Mouse (Mus musculus): Measurements from ENCODE around the gene Mbd3l1. TPM values are rescaled to one million over a fixed set of nuclear protein-coding genes. Genes with fewer than 3 reads are reported as not detected.

The Mbd3l1 gene
- polyA plus RNA-seq (2015; fragmentation: Nextera tagmentation; extraction: Ambion mirVana): not detected in 2 replicates

GRCm38 (mm10) chr9:18478168-18478567 lies at the start of gene Mbd3l1, which contains the start of gene Zfp558:
Mbd3l1 (plus strand) TSS chr9:18478359.
Zfp558 (minus strand) TSS chr9:18478268.
- H3K4me3 ChIP-seq: no peak within 1 kb of the TSS
- H3K27ac ChIP-seq: no peak within 1 kb of the TSS
- H3K9ac ChIP-seq: no peak within 1 kb of the TSS
- WGBS: 68% methylated on average over 3 of the region's 3 CpGs
- H3K36me3 ChIP-seq: no peaks in the 10 kb centered on the region
- no peaks in the 10 kb centered on the region for H3K27me3 ChIP-seq
- H3K4me2 ChIP-seq: no peak within 1 kb of the TSS
- no peak for ATAC-seq (replicated peaks; ENCODE audit: insufficient number of reproducible peaks, insufficient read depth, low FRiP score, low read depth)
- H3K4me1 ChIP-seq (replicated peaks): no peaks in the 10 kb centered on the region; the same call in 1 of the 2 replicates
- H3K9me3 ChIP-seq (replicated peaks): no peaks in the 10 kb centered on the region

- Histone ChIP-seq H3K4me1 (replicated peaks) (no peaks in the 10 kb centered on the region), H3K27me3 (no peaks in the 10 kb centered on the region), H3K9ac (no peak within 1 kb of the TSS), H3K27ac (no peak within 1 kb of the TSS), H3K4me2 (no peak within 1 kb of the TSS), H3K9me3 (replicated peaks) (no peaks in the 10 kb centered on the region), H3K4me3 (no peak within 1 kb of the TSS), H3K36me3 (no peaks in the 10 kb centered on the region)
- no peak for ATAC-seq (replicated peaks; ENCODE audit: insufficient number of reproducible peaks, insufficient read depth, low FRiP score, low read depth)
Observed at GRCm38 (mm10) chr9:18430354-18430753, 47.8 kb upstream of the Mbd3l1 start, which contains the start of gene Mbd3l2. Mbd3l2 (plus strand) TSS chr9:18430654.

- no peaks in the 10 kb centered on the region for H3K36me3 ChIP-seq
- no peak overlapping the region for H3K4me2 ChIP-seq
- ATAC-seq (replicated peaks; ENCODE audit: insufficient number of reproducible peaks, insufficient read depth, low FRiP score, low read depth): no peak
- H3K9ac ChIP-seq: no peak overlapping the region
- no peak overlapping the region for H3K4me3 ChIP-seq
- H3K27ac ChIP-seq: no peak overlapping the region
- H3K27me3 ChIP-seq: no peaks in the 10 kb centered on the region
- H3K4me1 ChIP-seq (replicated peaks): no peaks in the 10 kb centered on the region
- 54% methylated on average over 10 of the region's 10 CpGs for WGBS
- H3K9me3 ChIP-seq (replicated peaks): no peaks in the 10 kb centered on the region
Observed at GRCm38 (mm10) chr9:18431687-18432086, 46.5 kb upstream of the Mbd3l1 start.

- Histone ChIP-seq H3K36me3 (peaks cover 35% of the 10 kb centered on the region), H3K9ac (no peak overlapping the region), H3K4me2 (no peak overlapping the region), H3K9me3 (replicated peaks) (no peaks in the 10 kb centered on the region; the same call in 1 of the 2 replicates), H3K4me3 (no peak overlapping the region), H3K4me1 (replicated peaks) (no peaks in the 10 kb centered on the region), H3K27me3 (no peaks in the 10 kb centered on the region), H3K27ac (no peak overlapping the region)
- no peak for ATAC-seq (replicated peaks; ENCODE audit: insufficient number of reproducible peaks, insufficient read depth, low FRiP score, low read depth)
- WGBS: 81% methylated on average over 4 of the region's 4 CpGs
Observed at GRCm38 (mm10) chr9:18456520-18456919, 21.6 kb upstream of the Mbd3l1 start.

GRCm38 (mm10) chr9:18467350-18467749 lies 10.8 kb upstream of the Mbd3l1 start:
- Histone ChIP-seq H3K9ac (no peak overlapping the region), H3K27ac (no peak overlapping the region), H3K9me3 (replicated peaks) (no peaks in the 10 kb centered on the region), H3K36me3 (peaks cover 4% of the 10 kb centered on the region; the same call in 1 of the 2 replicates), H3K27me3 (no peaks in the 10 kb centered on the region), H3K4me2 (no peak overlapping the region), H3K4me1 (replicated peaks) (no peaks in the 10 kb centered on the region), H3K4me3 (no peak overlapping the region)
- WGBS: 74% methylated on average over 3 of the region's 3 CpGs
- ATAC-seq (replicated peaks; ENCODE audit: insufficient number of reproducible peaks, insufficient read depth, low FRiP score, low read depth): no peak

- no peak for ATAC-seq (replicated peaks; ENCODE audit: insufficient number of reproducible peaks, insufficient read depth, low FRiP score, low read depth)
- no peak overlapping the region for H3K4me3 ChIP-seq
- no peaks in the 10 kb centered on the region for H3K27me3 ChIP-seq
- peaks cover 4% of the 10 kb centered on the region; the same call in 1 of the 2 replicates for H3K36me3 ChIP-seq
- no peak overlapping the region for H3K27ac ChIP-seq
- 83% methylated on average over 3 of the region's 3 CpGs for WGBS
- no peaks in the 10 kb centered on the region for H3K9me3 ChIP-seq (replicated peaks)
- H3K9ac ChIP-seq: no peak overlapping the region
- no peak overlapping the region for H3K4me2 ChIP-seq
- peaks cover 4% of the 10 kb centered on the region for H3K4me1 ChIP-seq (replicated peaks)
Observed at GRCm38 (mm10) chr9:18468005-18468404, 10.2 kb upstream of the Mbd3l1 start.

GRCm38 (mm10) chr9:18473324-18474128 lies 4.6 kb upstream of the Mbd3l1 start:
- H3K36me3 ChIP-seq: 0 out of 2 replicates have a peak, but pooled peaks cover under 1% of the 10 kb centered on the region
- peak; percentile 89 for ATAC-seq (replicated peaks; ENCODE audit: insufficient number of reproducible peaks, insufficient read depth, low FRiP score, low read depth)
- H3K27ac ChIP-seq: peak overlapping the region; percentile 86
- H3K9me3 ChIP-seq (replicated peaks): no peaks in the 10 kb centered on the region
- peaks cover 4% of the 10 kb centered on the region for H3K4me1 ChIP-seq (replicated peaks)
- H3K9ac ChIP-seq: peak overlapping the region; percentile 66
- H3K27me3 ChIP-seq: no peaks in the 10 kb centered on the region
- WGBS: 4% methylated on average over 39 of the region's 39 CpGs
- peak overlapping the region; percentile 74 for H3K4me2 ChIP-seq
- peak overlapping the region; percentile 78 for H3K4me3 ChIP-seq

- Histone ChIP-seq H3K9ac (no peak overlapping the region), H3K9me3 (replicated peaks) (no peaks in the 10 kb centered on the region), H3K36me3 (no peaks in the 10 kb centered on the region), H3K27me3 (no peaks in the 10 kb centered on the region), H3K27ac (no peak overlapping the region), H3K4me2 (no peak overlapping the region), H3K4me3 (no peak overlapping the region), H3K4me1 (replicated peaks) (no peaks in the 10 kb centered on the region)
- WGBS: 42% methylated on average over 2 of the region's 2 CpGs
- no peak for ATAC-seq (replicated peaks; ENCODE audit: insufficient number of reproducible peaks, insufficient read depth, low FRiP score, low read depth)
Observed at GRCm38 (mm10) chr9:18508098-18508497, 29.9 kb downstream of the Mbd3l1 start.

Small RNAs within 50 kb of the gene (microRNA-seq; reads per million reads assigned to microRNA genes)
- gene Gm22854: not detected

Other genes starting within 250 kb of the Mbd3l1 start
- 74.6 and 75.4 TPM in 2 replicates for gene Chordc1, start 186.2 kb upstream of the Mbd3l1 start, polyA plus RNA-seq (2015; fragmentation: Nextera tagmentation; extraction: Ambion mirVana)
- 4.9 and 5.7 TPM in 2 replicates for gene Naalad2, start 75.4 kb upstream of the Mbd3l1 start, polyA plus RNA-seq (2015; fragmentation: Nextera tagmentation; extraction: Ambion mirVana)
- not detected in 2 replicates for gene Ubtfl1, start 73.9 kb upstream of the Mbd3l1 start, polyA plus RNA-seq (2015; fragmentation: Nextera tagmentation; extraction: Ambion mirVana)
- not detected in 2 replicates for gene Mbd3l2, start 47.7 kb upstream of the Mbd3l1 start, polyA plus RNA-seq (2015; fragmentation: Nextera tagmentation; extraction: Ambion mirVana)
- 2.6 and 3.4 TPM in 2 replicates for gene Zfp558, start 91 bp upstream of the Mbd3l1 start, polyA plus RNA-seq (2015; fragmentation: Nextera tagmentation; extraction: Ambion mirVana)
- gene Muc16, start 196.2 kb downstream of the Mbd3l1 start, polyA plus RNA-seq (2015; fragmentation: Nextera tagmentation; extraction: Ambion mirVana): 1.1 and 1.8 TPM in 2 replicates